Mouse (Mus musculus): ENCODE measurements around the gene Egln2. TPM values are rescaled to one million over a fixed set of nuclear protein-coding genes. Genes with fewer than 3 reads are reported as not detected.

Gene Egln2
- total and polyA plus RNA-seq, 3 experiments = 69.5 to 80.1 TPM; not detected in 1

GRCm38 (mm10) chr7:27197634-27198033, 31.0 kb upstream of the Egln2 start:
- no peak overlapping the region for H3K4me3 ChIP-seq (ENCODE audit: control insufficient read depth in 1 of 2, insufficient read depth in 1 of 2, low read depth in 2 of 2, low read length in 2 of 2)
- TF ChIP-seq POLR2AphosphoS5 (IDR thresholded peaks at IDR 0.05; ENCODE audit: borderline replicate concordance, low read depth, low read length) = no peak
- TF ChIP-seq MXI1 (IDR thresholded peaks at IDR 0.05; ENCODE audit: low read depth, low read length) = no peak
- no peak for TF ChIP-seq TCF12 (IDR thresholded peaks at IDR 0.05; ENCODE audit: low read depth, low read length)
- TF ChIP-seq CHD2 (IDR thresholded peaks at IDR 0.05; ENCODE audit: low read length) = no peak
- TF ChIP-seq JUND (IDR thresholded peaks at IDR 0.05; ENCODE audit: low read depth, low read length) = no peak
- no peaks in the 10 kb centered on the region for H3K9me3 ChIP-seq (replicated peaks; ENCODE audit: insufficient read depth, low read length)
- H3K4me1 ChIP-seq (ENCODE audit: control insufficient read depth in 1 of 2, insufficient read depth in 2 of 2, low read length in 2 of 2) = peaks cover 6 to 14% of the 10 kb centered on the region in 2 experiments; a peak in 3 of 4 replicates
- no peak overlapping the region for H3K27ac ChIP-seq (ENCODE audit: control insufficient read depth, low read depth, low read length)
- H3K27me3 ChIP-seq (ENCODE audit: control insufficient read depth in 1 of 2, insufficient read depth in 2 of 2, low read length in 2 of 2) = no peaks in the 10 kb centered on the region
- peaks cover 13 to 16% of the 10 kb centered on the region in 2 experiments for H3K36me3 ChIP-seq (ENCODE audit: control insufficient read depth in 1 of 2, insufficient read depth in 2 of 2, low read length in 2 of 2)
- no peak overlapping the region for H3K9ac ChIP-seq (ENCODE audit: control insufficient read depth, low read depth, low read length, poor library complexity, severe bottlenecking)
- DNase-seq (ENCODE audit: low read depth, low spot score) = no peak
- peaks cover 26% of the 10 kb centered on the region for H3K79me2 ChIP-seq (ENCODE audit: control insufficient read depth, insufficient read depth, low read length, poor library complexity)

GRCm38 (mm10) chr7:27197136-27197535, 30.5 kb upstream of the Egln2 start:
- Histone ChIP-seq H3K9me3 (replicated peaks; ENCODE audit: insufficient read depth, low read length) (no peaks in the 10 kb centered on the region), H3K9ac (ENCODE audit: control insufficient read depth, low read depth, low read length, poor library complexity, severe bottlenecking) (no peak overlapping the region; the same call in 1 of the 2 replicates), H3K27ac (ENCODE audit: control insufficient read depth, low read depth, low read length) (no peak overlapping the region), H3K27me3 (ENCODE audit: control insufficient read depth in 1 of 2, insufficient read depth in 2 of 2, low read length in 2 of 2) (no peaks in the 10 kb centered on the region), H3K79me2 (ENCODE audit: control insufficient read depth, insufficient read depth, low read length, poor library complexity) (peaks cover 28% of the 10 kb centered on the region), H3K36me3 (ENCODE audit: control insufficient read depth in 1 of 2, insufficient read depth in 2 of 2, low read length in 2 of 2) (peaks cover 13 to 16% of the 10 kb centered on the region in 2 experiments), H3K4me3 (ENCODE audit: control insufficient read depth in 1 of 2, insufficient read depth in 1 of 2, low read depth in 2 of 2, low read length in 2 of 2) (no peak overlapping the region), H3K4me1 (ENCODE audit: control insufficient read depth in 1 of 2, insufficient read depth in 2 of 2, low read length in 2 of 2) (peaks cover 6 to 14% of the 10 kb centered on the region in 2 experiments; a peak in 3 of 4 replicates)
- DNase-seq (ENCODE audit: low read depth, low spot score) = peak; percentile 14
- TF ChIP-seq POLR2AphosphoS2 (IDR thresholded peaks at IDR 0.05; ENCODE audit: low read length) = no peak
- TF ChIP-seq KAT2A (conservative IDR thresholded peaks at IDR 0.05; ENCODE audit: low read depth, low read length) = no peak
- TF ChIP-seq POLR2AphosphoS5 (IDR thresholded peaks at IDR 0.05; ENCODE audit: borderline replicate concordance, low read depth, low read length) = no peak
- no peak for TF ChIP-seq MYC (IDR thresholded peaks at IDR 0.05; ENCODE audit: low read depth, low read length)
- no peak for TF ChIP-seq ETS1 (IDR thresholded peaks at IDR 0.05; ENCODE audit: low read depth, low read length)
- no peak for TF ChIP-seq USF1 (IDR thresholded peaks at IDR 0.05; ENCODE audit: low read depth, low read length)
- no peak for TF ChIP-seq BHLHE40 (IDR thresholded peaks at IDR 0.05; ENCODE audit: borderline replicate concordance, low read depth, low read length)
- no peak for TF ChIP-seq MAZ (IDR thresholded peaks at IDR 0.05; ENCODE audit: low read depth, low read length)
- no peak for TF ChIP-seq JUND (IDR thresholded peaks at IDR 0.05; ENCODE audit: low read depth, low read length)
- no peak for TF ChIP-seq TBP (IDR thresholded peaks at IDR 0.05; ENCODE audit: low read depth, low read length)
- TF ChIP-seq MYB (IDR thresholded peaks at IDR 0.05; ENCODE audit: low read depth, low read length) = no peak
- TF ChIP-seq GABPA (IDR thresholded peaks at IDR 0.05; ENCODE audit: low read depth, low read length) = no peak
- no peak for TF ChIP-seq ELF1 (IDR thresholded peaks at IDR 0.05; ENCODE audit: low read depth, low read length)
